Mouse (Mus musculus): ENCODE data around the gene Etv4. TPM values are rescaled to one million over a fixed set of nuclear protein-coding genes. Genes with fewer than 3 reads are reported as not detected.

Gene Etv4
- polyA plus RNA-seq (2015; fragmentation: Illumina TruSeq; extraction: RNeasy Lipid Tissue Mini Kit (QIAGEN cat#74804); ENCODE audit: insufficient read depth, low read depth, low replicate concordance): not detected

DNA sequence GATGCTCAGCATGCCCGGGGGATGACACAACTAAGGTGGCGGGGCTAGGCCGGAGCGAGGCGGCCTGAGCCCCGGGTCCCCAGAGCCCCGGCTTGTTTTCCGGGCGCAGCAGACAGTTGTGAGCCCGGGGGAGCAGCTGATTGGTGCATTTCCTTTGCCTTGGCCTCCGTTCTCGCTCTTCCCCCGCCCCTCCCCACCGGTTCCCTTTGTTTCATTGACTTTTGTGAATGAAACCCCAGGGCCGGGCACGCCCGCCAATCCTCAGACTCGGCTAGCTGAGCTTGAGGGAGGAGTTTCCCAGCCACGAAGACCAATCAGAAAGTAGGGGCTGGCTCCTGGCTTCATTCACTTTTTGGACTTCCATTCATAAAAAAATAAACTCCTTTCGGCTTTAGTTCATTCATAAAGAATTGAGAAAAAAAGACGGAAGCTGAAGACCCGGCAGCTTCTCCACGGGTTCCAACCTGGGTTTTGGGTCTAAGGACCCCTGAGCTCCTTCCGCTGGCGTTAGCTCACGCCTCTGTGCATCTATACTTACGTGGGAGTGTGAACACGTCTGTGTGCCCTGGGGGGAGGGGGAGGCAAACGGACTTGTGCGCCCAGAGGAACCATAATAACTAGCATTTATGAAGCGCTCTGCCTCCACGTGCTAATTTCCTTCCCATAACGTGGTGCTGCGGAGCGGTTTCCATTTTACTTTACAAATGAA, at the start of gene Etv4:
TSS of gene Etv4 (minus strand) at position 229 of the 709 bp plus-strand sequence.

DNA sequence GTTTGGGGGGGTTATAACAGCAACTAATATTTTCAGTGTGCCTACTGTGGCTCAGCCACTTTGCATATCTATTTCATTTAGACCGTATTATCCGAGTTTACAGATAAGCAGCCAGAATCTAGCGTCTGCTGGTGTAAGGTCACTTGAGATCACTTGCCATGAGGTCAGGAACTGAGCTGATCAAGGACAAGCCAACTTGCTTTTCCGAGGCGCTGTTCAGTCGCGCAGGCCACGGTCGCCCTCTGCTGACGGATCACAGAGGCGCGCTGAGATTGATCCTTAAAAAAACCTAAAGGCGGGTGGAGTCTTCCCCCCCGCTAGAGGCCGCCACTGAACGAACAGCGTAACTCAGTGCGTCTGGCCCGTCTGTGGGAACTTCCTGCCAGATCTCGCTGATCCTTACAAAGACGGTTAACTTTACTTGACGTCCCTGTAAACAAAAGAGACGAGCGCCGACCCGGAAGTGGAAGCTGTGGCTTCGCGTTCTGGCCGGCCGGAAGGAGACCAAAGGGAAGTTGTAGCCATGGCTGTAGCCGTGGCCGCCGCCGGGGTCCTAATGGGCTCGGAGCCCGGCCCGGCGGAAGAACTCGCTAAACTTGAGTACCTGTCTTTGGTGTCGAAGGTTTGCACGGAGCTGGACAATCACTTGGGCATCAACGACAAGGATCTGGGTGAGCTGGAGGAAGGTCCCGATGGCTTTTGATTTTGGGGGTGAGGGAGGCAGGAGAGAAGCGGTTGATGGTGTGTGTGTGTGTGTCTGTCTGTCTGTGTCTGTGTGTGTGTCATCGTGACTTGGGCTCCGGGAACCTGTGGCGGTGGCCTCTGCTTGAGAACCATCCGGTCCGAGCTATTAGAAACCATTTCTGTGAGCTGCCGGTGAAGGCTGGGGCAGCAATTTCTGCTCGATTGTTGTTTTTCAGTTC, 52.4 kb downstream of the Etv4 start, which contains the start of gene Dhx8:
TSS of gene Dhx8 (plus strand) at position 402 of the 923 bp plus-strand sequence.

Other genes starting within 250 kb of the Etv4 start
- gene Brca1, start 233.4 kb downstream of the Etv4 start, polyA plus RNA-seq (2015; fragmentation: Illumina TruSeq; extraction: RNeasy Lipid Tissue Mini Kit (QIAGEN cat#74804); ENCODE audit: insufficient read depth, low read depth, low replicate concordance): 0.92 TPM
- 46.2 TPM for gene Nbr1, start 233.2 kb downstream of the Etv4 start, polyA plus RNA-seq (2015; fragmentation: Illumina TruSeq; extraction: RNeasy Lipid Tissue Mini Kit (QIAGEN cat#74804); ENCODE audit: insufficient read depth, low read depth, low replicate concordance)
- gene Tmem106a, start 203.1 kb downstream of the Etv4 start, polyA plus RNA-seq (2015; fragmentation: Illumina TruSeq; extraction: RNeasy Lipid Tissue Mini Kit (QIAGEN cat#74804); ENCODE audit: insufficient read depth, low read depth, low replicate concordance): 6.8 TPM
- not detected for gene Gm11634, start 186.1 kb downstream of the Etv4 start, polyA plus RNA-seq (2015; fragmentation: Illumina TruSeq; extraction: RNeasy Lipid Tissue Mini Kit (QIAGEN cat#74804); ENCODE audit: insufficient read depth, low read depth, low replicate concordance)
- gene Rdm1, start 158.2 kb downstream of the Etv4 start, polyA plus RNA-seq (2015; fragmentation: Illumina TruSeq; extraction: RNeasy Lipid Tissue Mini Kit (QIAGEN cat#74804); ENCODE audit: insufficient read depth, low read depth, low replicate concordance): 8.8 TPM
- gene Arl4d, start 119.8 kb downstream of the Etv4 start, polyA plus RNA-seq (2015; fragmentation: Illumina TruSeq; extraction: RNeasy Lipid Tissue Mini Kit (QIAGEN cat#74804); ENCODE audit: insufficient read depth, low read depth, low replicate concordance): 8.4 TPM
- 5.8 TPM for gene Dhx8, start 52.5 kb downstream of the Etv4 start, polyA plus RNA-seq (2015; fragmentation: Illumina TruSeq; extraction: RNeasy Lipid Tissue Mini Kit (QIAGEN cat#74804); ENCODE audit: insufficient read depth, low read depth, low replicate concordance)
- gene Meox1, start 109.0 kb upstream of the Etv4 start, polyA plus RNA-seq (2015; fragmentation: Illumina TruSeq; extraction: RNeasy Lipid Tissue Mini Kit (QIAGEN cat#74804); ENCODE audit: insufficient read depth, low read depth, low replicate concordance): 8.0 TPM
- not detected for gene Sost, start 181.6 kb upstream of the Etv4 start, polyA plus RNA-seq (2015; fragmentation: Illumina TruSeq; extraction: RNeasy Lipid Tissue Mini Kit (QIAGEN cat#74804); ENCODE audit: insufficient read depth, low read depth, low replicate concordance)
- gene Cfap97d1, start 198.9 kb upstream of the Etv4 start, polyA plus RNA-seq (2015; fragmentation: Illumina TruSeq; extraction: RNeasy Lipid Tissue Mini Kit (QIAGEN cat#74804); ENCODE audit: insufficient read depth, low read depth, low replicate concordance): not detected
- 14.7 TPM for gene Dusp3, start 201.6 kb upstream of the Etv4 start, polyA plus RNA-seq (2015; fragmentation: Illumina TruSeq; extraction: RNeasy Lipid Tissue Mini Kit (QIAGEN cat#74804); ENCODE audit: insufficient read depth, low read depth, low replicate concordance)
- 1.8 TPM for gene Mpp3, start 243.1 kb upstream of the Etv4 start, polyA plus RNA-seq (2015; fragmentation: Illumina TruSeq; extraction: RNeasy Lipid Tissue Mini Kit (QIAGEN cat#74804); ENCODE audit: insufficient read depth, low read depth, low replicate concordance)

Measured in pancreas, adult 10 weeks (tissue).